Mouse (Mus musculus): ENCODE results near the gene Tcf25. TPM values are rescaled to one million over a fixed set of nuclear protein-coding genes. Genes with fewer than 3 reads are reported as not detected.

The Tcf25 gene
- 54.0 and 58.0 TPM in 2 replicates for polyA plus RNA-seq (2015; fragmentation: Nextera tagmentation; extraction: Ambion mirVana)

DNA sequence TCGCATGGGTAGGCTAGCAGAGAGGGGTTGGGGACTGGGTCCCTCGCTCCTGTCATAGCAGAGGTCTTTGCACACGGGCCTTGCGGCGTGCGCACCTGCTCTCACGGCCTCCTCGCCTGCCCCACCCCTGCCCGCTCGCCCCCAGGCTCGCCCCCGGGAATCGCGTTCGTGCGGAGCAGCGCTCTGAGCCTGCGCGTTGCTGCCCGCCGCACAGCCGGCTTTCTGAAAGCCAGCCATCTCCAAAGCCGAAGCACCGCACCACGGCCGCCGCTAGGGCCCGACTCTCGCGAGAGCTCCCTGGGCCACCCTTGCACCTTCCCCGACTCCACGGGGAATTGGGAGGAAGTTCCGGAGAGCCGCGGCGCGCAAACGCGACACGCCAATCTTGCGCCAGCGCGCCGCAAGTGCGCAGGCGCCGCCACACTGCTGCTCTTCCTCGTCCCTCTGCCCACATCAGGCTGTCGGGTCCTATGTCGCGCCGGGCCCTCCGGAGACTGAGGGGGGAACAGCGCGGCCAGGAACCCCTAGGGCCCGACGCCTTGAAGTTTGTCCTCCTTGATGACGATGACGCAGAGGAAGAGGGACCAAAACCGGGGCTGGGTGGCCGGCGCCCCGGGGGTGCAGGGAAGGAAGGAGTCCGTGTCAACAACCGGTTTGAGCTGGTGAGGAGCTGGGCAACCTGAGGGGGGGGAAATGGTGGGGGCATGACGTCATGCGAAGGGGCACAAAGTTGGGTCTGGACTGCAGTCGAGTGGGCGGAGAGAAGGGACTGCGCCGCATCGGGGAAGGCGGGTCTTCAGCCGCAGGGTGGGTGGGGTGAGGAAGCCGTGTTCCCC lies at the start of gene Tcf25:
Tcf25 (plus strand) TSS at position 351 of the 836 bp plus-strand sequence.
- H3K9me3 ChIP-seq (replicated peaks; ENCODE audit: control insufficient read depth, low read length), result no peaks in the 10 kb centered on the region
- WGBS (ENCODE audit: insufficient replicate concordance), result under 1% methylated on average over 75 of the region's 75 CpGs
- no peaks in the 10 kb centered on the region for H3K36me3 ChIP-seq (ENCODE audit: control insufficient read depth, insufficient read depth)
- peak; percentile 85 for ATAC-seq (ENCODE audit: low read depth)
- peak within 1 kb of the TSS; percentile 75 for H3K9ac ChIP-seq (ENCODE audit: low read depth, low read length)
- H3K4me3 ChIP-seq (ENCODE audit: low read depth, low read length), result peak within 1 kb of the TSS; percentile 72
- H3K4me1 ChIP-seq (ENCODE audit: control insufficient read depth, low read depth, low read length), result peaks cover 13% of the 10 kb centered on the region
- H3K27me3 ChIP-seq (ENCODE audit: control insufficient read depth, insufficient read depth, low read depth, low read length), result no peaks in the 10 kb centered on the region
- H3K4me2 ChIP-seq (ENCODE audit: low read depth, low read length), result peak within 1 kb of the TSS; percentile 90
- H3K27ac ChIP-seq (ENCODE audit: low read length), result peak within 1 kb of the TSS; percentile 86

- Histone ChIP-seq H3K36me3 (ENCODE audit: control insufficient read depth, insufficient read depth) (no peaks in the 10 kb centered on the region), H3K4me1 (ENCODE audit: control insufficient read depth, low read depth, low read length) (peaks cover 23% of the 10 kb centered on the region), H3K9me3 (replicated peaks; ENCODE audit: control insufficient read depth, low read length) (no peaks in the 10 kb centered on the region), H3K4me2 (ENCODE audit: low read depth, low read length) (no peak overlapping the region), H3K27ac (ENCODE audit: low read length) (no peak overlapping the region), H3K9ac (ENCODE audit: low read depth, low read length) (no peak overlapping the region), H3K27me3 (ENCODE audit: control insufficient read depth, insufficient read depth, low read depth, low read length) (0 out of 2 replicates have a peak, but pooled peaks cover 2% of the 10 kb centered on the region), H3K4me3 (ENCODE audit: low read depth, low read length) (no peak overlapping the region)
- 79% methylated on average over 2 of the region's 2 CpGs for WGBS (ENCODE audit: insufficient replicate concordance)
- no peak for ATAC-seq (ENCODE audit: low read depth)
Observed at GRCm38 (mm10) chr8:123328552-123328951, 45.0 kb upstream of the Tcf25 start.

DNA sequence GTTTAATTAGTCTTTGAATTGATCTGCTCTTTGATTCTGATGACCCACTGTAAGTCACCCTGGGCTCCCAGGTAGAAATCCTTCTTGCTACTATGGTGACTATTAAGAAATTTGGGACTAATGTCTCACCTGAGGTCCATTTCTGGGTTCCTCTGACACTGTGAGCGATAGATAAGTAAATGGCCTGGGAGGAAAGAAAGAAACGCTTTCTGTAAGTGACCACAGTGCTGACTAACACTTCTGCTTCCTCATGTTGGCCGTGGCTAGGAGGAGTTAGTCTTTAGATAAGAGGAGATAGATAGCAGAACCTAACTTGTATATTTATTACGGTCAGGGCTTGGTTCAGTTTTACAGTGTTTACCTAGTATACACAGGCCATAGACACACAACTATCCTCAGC lies 44.2 kb upstream of the Tcf25 start:
- 6% methylated on average over 4 of the region's 4 CpGs for WGBS (ENCODE audit: insufficient replicate concordance)

DNA sequence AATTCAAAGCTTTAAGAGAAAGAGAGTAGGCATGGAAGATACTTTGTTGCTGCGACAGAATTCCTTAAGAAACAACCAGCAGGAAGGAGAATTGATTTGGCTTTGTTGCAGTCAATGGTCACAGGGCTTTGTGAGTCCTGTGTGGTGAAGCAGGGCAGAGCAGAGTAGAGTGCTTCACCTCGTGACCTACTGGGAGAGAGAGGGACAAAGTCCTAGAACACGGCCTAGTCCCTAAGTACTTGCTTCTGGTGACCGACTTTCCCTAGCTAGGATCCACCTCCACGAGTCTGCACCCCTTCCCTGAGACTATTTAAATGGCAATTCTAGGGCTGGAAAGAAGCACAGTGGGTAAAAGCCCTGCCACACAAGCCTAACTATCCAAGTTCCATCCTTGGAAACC lies 43.6 kb upstream of the Tcf25 start:
- ATAC-seq (ENCODE audit: low read depth), result no peak
- no peak overlapping the region for H3K9ac ChIP-seq (ENCODE audit: low read depth, low read length)
- WGBS (ENCODE audit: insufficient replicate concordance), result 55% methylated on average over 5 of the region's 5 CpGs
- no peak overlapping the region for H3K27ac ChIP-seq (ENCODE audit: low read length)
- H3K9me3 ChIP-seq (replicated peaks; ENCODE audit: control insufficient read depth, low read length), result no peaks in the 10 kb centered on the region
- no peak overlapping the region for H3K4me2 ChIP-seq (ENCODE audit: low read depth, low read length)
- no peaks in the 10 kb centered on the region for H3K36me3 ChIP-seq (ENCODE audit: control insufficient read depth, insufficient read depth)
- H3K27me3 ChIP-seq (ENCODE audit: control insufficient read depth, insufficient read depth, low read depth, low read length), result peaks cover 6% of the 10 kb centered on the region
- H3K4me3 ChIP-seq (ENCODE audit: low read depth, low read length), result no peak overlapping the region
- H3K4me1 ChIP-seq (ENCODE audit: control insufficient read depth, low read depth, low read length), result peaks cover 29% of the 10 kb centered on the region

More for the DNA sequence above, 44.2 kb upstream of the Tcf25 start:
- Histone ChIP-seq H3K9me3 (replicated peaks; ENCODE audit: control insufficient read depth, low read length) (no peaks in the 10 kb centered on the region), H3K4me2 (ENCODE audit: low read depth, low read length) (no peak overlapping the region), H3K27ac (ENCODE audit: low read length) (no peak overlapping the region), H3K36me3 (ENCODE audit: control insufficient read depth, insufficient read depth) (no peaks in the 10 kb centered on the region), H3K4me3 (ENCODE audit: low read depth, low read length) (no peak overlapping the region), H3K27me3 (ENCODE audit: control insufficient read depth, insufficient read depth, low read depth, low read length) (peaks cover 6% of the 10 kb centered on the region), H3K4me1 (ENCODE audit: control insufficient read depth, low read depth, low read length) (peaks cover 29% of the 10 kb centered on the region), H3K9ac (ENCODE audit: low read depth, low read length) (no peak overlapping the region)
- ATAC-seq (ENCODE audit: low read depth), result no peak

DNA sequence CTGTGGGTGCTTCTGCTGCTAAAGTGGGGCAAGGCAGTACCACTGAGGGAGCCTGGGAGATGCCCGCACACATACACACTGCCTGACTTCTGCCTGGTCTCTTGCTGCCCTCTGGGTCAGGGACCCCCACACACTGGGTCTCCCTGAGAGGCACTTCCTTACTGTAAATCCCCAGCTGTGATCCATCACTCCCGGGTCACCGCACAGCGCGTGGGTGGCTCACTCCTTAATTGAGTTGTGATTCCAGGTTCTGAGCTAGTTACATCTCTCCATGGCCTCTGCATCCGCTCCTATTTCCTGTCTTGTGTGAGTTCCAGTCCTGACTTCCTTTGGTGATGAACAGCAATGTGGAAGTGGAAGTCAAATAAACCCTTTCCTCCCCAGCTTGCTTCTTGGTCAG lies 42.9 kb upstream of the Tcf25 start:
- H3K4me1 ChIP-seq (ENCODE audit: control insufficient read depth, low read depth, low read length), result peaks cover 29% of the 10 kb centered on the region
- 62% methylated on average over 6 of the region's 6 CpGs for WGBS (ENCODE audit: insufficient replicate concordance)

GRCm38 (mm10) chr8:123331301-123331700 lies 42.3 kb upstream of the Tcf25 start:
- Histone ChIP-seq H3K27ac (ENCODE audit: low read length) (no peak overlapping the region), H3K36me3 (ENCODE audit: control insufficient read depth, insufficient read depth) (no peaks in the 10 kb centered on the region), H3K4me3 (ENCODE audit: low read depth, low read length) (no peak overlapping the region), H3K27me3 (ENCODE audit: control insufficient read depth, insufficient read depth, low read depth, low read length) (peaks cover 6% of the 10 kb centered on the region), H3K9ac (ENCODE audit: low read depth, low read length) (no peak overlapping the region), H3K9me3 (replicated peaks; ENCODE audit: control insufficient read depth, low read length) (no peaks in the 10 kb centered on the region), H3K4me1 (ENCODE audit: control insufficient read depth, low read depth, low read length) (peaks cover 29% of the 10 kb centered on the region), H3K4me2 (ENCODE audit: low read depth, low read length) (no peak overlapping the region)
- WGBS (ENCODE audit: insufficient replicate concordance), result 46% methylated on average over 2 of the region's 2 CpGs
- no peak for ATAC-seq (ENCODE audit: low read depth)

More for the DNA sequence above, 42.9 kb upstream of the Tcf25 start:
- Histone ChIP-seq H3K4me3 (ENCODE audit: low read depth, low read length) (no peak overlapping the region), H3K9ac (ENCODE audit: low read depth, low read length) (no peak overlapping the region), H3K27ac (ENCODE audit: low read length) (no peak overlapping the region), H3K27me3 (ENCODE audit: control insufficient read depth, insufficient read depth, low read depth, low read length) (peaks cover 6% of the 10 kb centered on the region), H3K4me2 (ENCODE audit: low read depth, low read length) (no peak overlapping the region), H3K36me3 (ENCODE audit: control insufficient read depth, insufficient read depth) (no peaks in the 10 kb centered on the region), H3K9me3 (replicated peaks; ENCODE audit: control insufficient read depth, low read length) (no peaks in the 10 kb centered on the region)
- ATAC-seq (ENCODE audit: low read depth), result no peak

- Histone ChIP-seq H3K4me1 (ENCODE audit: control insufficient read depth, low read depth, low read length) (peaks cover 29% of the 10 kb centered on the region), H3K9me3 (replicated peaks; ENCODE audit: control insufficient read depth, low read length) (no peaks in the 10 kb centered on the region), H3K27me3 (ENCODE audit: control insufficient read depth, insufficient read depth, low read depth, low read length) (peaks cover 6% of the 10 kb centered on the region), H3K36me3 (ENCODE audit: control insufficient read depth, insufficient read depth) (no peaks in the 10 kb centered on the region), H3K9ac (ENCODE audit: low read depth, low read length) (no peak overlapping the region), H3K4me2 (ENCODE audit: low read depth, low read length) (peak overlapping the region; percentile 97), H3K4me3 (ENCODE audit: low read depth, low read length) (peak overlapping the region; percentile 71), H3K27ac (ENCODE audit: low read length) (peak overlapping the region; percentile 66)
- ATAC-seq (ENCODE audit: low read depth), result no peak
- WGBS (ENCODE audit: insufficient replicate concordance), result 19% methylated on average over 8 of the region's 8 CpGs
Observed at GRCm38 (mm10) chr8:123331810-123332209, 41.7 kb upstream of the Tcf25 start.

- peak within 1 kb of the TSS; percentile 66 for H3K27ac ChIP-seq (ENCODE audit: low read length)
- peak within 1 kb of the TSS; percentile 63 for H3K9ac ChIP-seq (ENCODE audit: low read depth, low read length)
- no peaks in the 10 kb centered on the region for H3K36me3 ChIP-seq (ENCODE audit: control insufficient read depth, insufficient read depth)
- no peaks in the 10 kb centered on the region for H3K9me3 ChIP-seq (replicated peaks; ENCODE audit: control insufficient read depth, low read length)
- peak within 1 kb of the TSS; percentile 71 for H3K4me3 ChIP-seq (ENCODE audit: low read depth, low read length)
- ATAC-seq (ENCODE audit: low read depth), result peak; percentile 85
- 1% methylated on average over 42 of the region's 85 CpGs for WGBS (ENCODE audit: insufficient replicate concordance)
- H3K27me3 ChIP-seq (ENCODE audit: control insufficient read depth, insufficient read depth, low read depth, low read length), result peaks cover 6% of the 10 kb centered on the region
- peaks cover 29% of the 10 kb centered on the region for H3K4me1 ChIP-seq (ENCODE audit: control insufficient read depth, low read depth, low read length)
- peak within 1 kb of the TSS; percentile 97 for H3K4me2 ChIP-seq (ENCODE audit: low read depth, low read length)
Observed at GRCm38 (mm10) chr8:123332262-123333090, 41.1 kb upstream of the Tcf25 start, which contains the start of gene Spire2. Gene Spire2, plus strand, starts transcription at chr8:123332713.
